Mouse (Mus musculus) right cerebral cortex, adult 18-20 months (tissue): ENCODE measurements around the gene Abl2.
"Not testable (repeated sequence)": the region's sequence is repeated elsewhere in the genome, so short reads cannot be mapped to it uniquely, and the experiment has no call there.

ENCODE experiments used
- DNase-seq: peaks from one replicate; pipeline ENCODE4 v3.0.0; 2022; ENCODE audit warnings: mixed read lengths

Gene Abl2

GRCm38 (mm10) chr1:156639455-156639854 lies 80.9 kb downstream of the Abl2 start:
- no peak for DNase-seq

- DNase-seq: no peak
Measured at GRCm38 (mm10) chr1:156640577-156640976, 82.0 kb downstream of the Abl2 start.

- DNase-seq: no peak
Measured at GRCm38 (mm10) chr1:156641808-156642207, 83.2 kb downstream of the Abl2 start.

- no peak for DNase-seq
Measured at GRCm38 (mm10) chr1:156642813-156643212, 84.2 kb downstream of the Abl2 start.

GRCm38 (mm10) chr1:156644061-156644460 lies 85.5 kb downstream of the Abl2 start:
- DNase-seq: no peak

GRCm38 (mm10) chr1:156644780-156645523 lies 86.4 kb downstream of the Abl2 start:
- DNase-seq: no peak

- no peak for DNase-seq
Measured at GRCm38 (mm10) chr1:156645971-156646370, 87.4 kb downstream of the Abl2 start.

GRCm38 (mm10) chr1:156648705-156649104 lies 90.1 kb downstream of the Abl2 start:
- DNase-seq: no peak

GRCm38 (mm10) chr1:156650631-156651030 lies 92.0 kb downstream of the Abl2 start:
- DNase-seq: no peak

- no peak for DNase-seq
Measured at GRCm38 (mm10) chr1:156652189-156652822, 93.7 kb downstream of the Abl2 start.

- DNase-seq: no peak
Measured at GRCm38 (mm10) chr1:156654735-156655530, 96.3 kb downstream of the Abl2 start.

- no peak for DNase-seq
Measured at GRCm38 (mm10) chr1:156657523-156657922, 98.9 kb downstream of the Abl2 start.

- DNase-seq: no peak
Measured at GRCm38 (mm10) chr1:156658676-156659075, 100.1 kb downstream of the Abl2 start.

- no peak for DNase-seq
Measured at GRCm38 (mm10) chr1:156659906-156660659, 101.5 kb downstream of the Abl2 start.

GRCm38 (mm10) chr1:156660660-156661236 lies 102.2 kb downstream of the Abl2 start:
- DNase-seq: not testable (repeated sequence)

GRCm38 (mm10) chr1:156665777-156666176 lies 107.2 kb downstream of the Abl2 start:
- no peak for DNase-seq

- DNase-seq: no peak
Measured at GRCm38 (mm10) chr1:156667141-156667926, 108.7 kb downstream of the Abl2 start.

- DNase-seq: no peak
Measured at GRCm38 (mm10) chr1:156668602-156669001, 110.0 kb downstream of the Abl2 start.

GRCm38 (mm10) chr1:156669208-156669983 lies 110.8 kb downstream of the Abl2 start:
- no peak for DNase-seq

GRCm38 (mm10) chr1:156671921-156672320 lies 113.3 kb downstream of the Abl2 start:
- DNase-seq: no peak
